Mouse (Mus musculus): ENCODE results near the gene Itsn1.

The Itsn1 gene

GRCm38 (mm10) chr16:91729066-91729482 is at the start of gene Itsn1:
TSS of gene Itsn1 (plus strand) at chr16:91729281.
- in situ Hi-C loops (cut with MboI, MseI): no loop called here

GRCm38 (mm10) chr16:91680656-91681055 is 48.4 kb upstream of the Itsn1 start:
- in situ Hi-C loops (cut with MboI, MseI): loop anchor here (10.0 kb wide), 1 partner anchor 666 kb away; the partner anchor contains the start of gene Synj1

- in situ Hi-C loops (cut with MboI, MseI): loop anchor here (10.0 kb wide), 1 partner anchor 671 kb away; the partner anchor contains the start of gene Synj1
Measured at GRCm38 (mm10) chr16:91685526-91685925, 43.6 kb upstream of the Itsn1 start.

- in situ Hi-C loops (cut with MboI, MseI): loop anchor here (10.0 kb wide), 1 partner anchor 672 kb away; the partner anchor contains the start of gene Synj1
Measured at GRCm38 (mm10) chr16:91686369-91686768, 42.7 kb upstream of the Itsn1 start.

- in situ Hi-C loops (cut with MboI, MseI): loop anchor here (10.0 kb wide), 1 partner anchor 673 kb away; the partner anchor contains the start of gene Synj1
Measured at GRCm38 (mm10) chr16:91688023-91688618, 41.0 kb upstream of the Itsn1 start.

GRCm38 (mm10) chr16:91688619-91689334 is 40.3 kb upstream of the Itsn1 start, which contains the start of gene Donson:
TSS of gene Donson (minus strand) at chr16:91688770.
- in situ Hi-C loops (cut with MboI, MseI): loop anchor here (10.0 kb wide), 1 partner anchor 674 kb away; the partner anchor contains the start of gene Synj1

- in situ Hi-C loops (cut with MboI, MseI): loop anchor here (10.0 kb wide), 1 partner anchor 675 kb away; the partner anchor contains the start of gene Synj1
Measured at GRCm38 (mm10) chr16:91689791-91690190, 39.3 kb upstream of the Itsn1 start.

GRCm38 (mm10) chr16:91694455-91695084 is 34.5 kb upstream of the Itsn1 start:
- in situ Hi-C loops (cut with MboI, MseI): loop anchor here (5.0 kb wide), 1 partner anchor 223 kb away; no protein-coding TSS in a partner anchor

GRCm38 (mm10) chr16:91695108-91695755 is 33.8 kb upstream of the Itsn1 start:
- in situ Hi-C loops (cut with MboI, MseI): loop anchor here (5.0 kb wide), 1 partner anchor 222 kb away; no protein-coding TSS in a partner anchor

GRCm38 (mm10) chr16:91698995-91699394 is 30.1 kb upstream of the Itsn1 start:
- in situ Hi-C loops (cut with MboI, MseI): loop anchor here (5.0 kb wide), 1 partner anchor 218 kb away; no protein-coding TSS in a partner anchor

GRCm38 (mm10) chr16:91701908-91702307 is 27.2 kb upstream of the Itsn1 start:
- in situ Hi-C loops (cut with MboI, MseI): no loop called here

GRCm38 (mm10) chr16:91702771-91703188 is 26.3 kb upstream of the Itsn1 start:
- in situ Hi-C loops (cut with MboI, MseI): no loop called here

- in situ Hi-C loops (cut with MboI, MseI): no loop called here
Measured at GRCm38 (mm10) chr16:91704603-91705340, 24.3 kb upstream of the Itsn1 start.

GRCm38 (mm10) chr16:91710241-91710640 is 18.8 kb upstream of the Itsn1 start:
- in situ Hi-C loops (cut with MboI, MseI): no loop called here

GRCm38 (mm10) chr16:91716927-91717349 is 12.1 kb upstream of the Itsn1 start:
- in situ Hi-C loops (cut with MboI, MseI): no loop called here

- in situ Hi-C loops (cut with MboI, MseI): no loop called here
Measured at GRCm38 (mm10) chr16:91717399-91717798, 11.7 kb upstream of the Itsn1 start.

GRCm38 (mm10) chr16:91724247-91724646 is 4.8 kb upstream of the Itsn1 start:
- in situ Hi-C loops (cut with MboI, MseI): loop anchor here (5.0 kb wide), 1 partner anchor 193 kb away; no protein-coding TSS in a partner anchor

- in situ Hi-C loops (cut with MboI, MseI): no loop called here
Measured at GRCm38 (mm10) chr16:91727433-91727832, 1.6 kb upstream of the Itsn1 start.

GRCm38 (mm10) chr16:91728123-91729065 is 687 bp upstream of the Itsn1 start, which contains the start of gene Cryzl1:
TSS of gene Cryzl1 (minus strand) at chr16:91728975.
- in situ Hi-C loops (cut with MboI, MseI): no loop called here
